ENCODE assay signal across 10 mouse cellular contexts in the genomic region with DNA sequence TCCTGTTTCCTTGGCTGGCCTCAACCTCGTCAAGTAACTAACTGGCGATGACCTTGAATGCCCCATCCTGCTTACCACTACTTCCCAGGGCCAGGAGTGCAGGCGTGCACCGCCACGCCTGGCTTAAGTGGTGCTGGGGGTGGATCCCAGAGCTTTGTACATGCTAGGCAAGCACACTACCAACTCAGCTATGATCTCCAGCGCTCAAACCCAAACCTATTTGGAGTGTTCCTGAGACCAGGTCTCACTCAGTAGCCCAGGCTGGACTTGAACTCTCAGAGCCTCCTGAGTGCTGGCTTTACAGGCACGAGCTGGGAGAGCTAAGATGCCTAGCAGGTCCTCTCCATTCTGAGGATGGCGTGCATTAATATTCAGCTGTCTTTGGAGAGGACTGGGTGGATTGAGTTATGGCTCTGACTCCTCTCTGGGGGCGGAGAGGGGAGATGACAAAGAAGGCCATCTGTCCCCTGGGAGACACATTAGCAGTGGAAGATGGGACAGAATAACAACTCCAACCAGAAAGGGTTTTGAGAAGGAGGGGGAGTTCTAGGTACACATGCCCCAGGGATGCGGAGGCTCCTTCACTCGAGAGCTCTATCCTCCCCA. TPM values are rescaled to one million over a fixed set of nuclear protein-coding genes. Genes with fewer than 3 reads are reported as not detected.
A peak's percentile ranks its signal among the peaks of the same experiment; 100 is the strongest.
DNase-seq lines count a peak whose midpoint lies in the region; ATAC-seq lines count a peak whose summit lies in the region.
"Had no signal": no experiment of that assay in that cellular context is flagged by ENCODE, and none has a peak within 500 bp of the region (broad histone marks: within the 10 kb centered on the region; RNA-seq: fewer than 3 reads in every experiment).

No protein-coding gene starts in this region.

- ATAC-seq in hindbrain, embryonic 12.5 days (ENCODE audit: low FRiP score), result no peak
- no peak for ATAC-seq in liver, embryonic 13.5 days (ENCODE audit: low read depth)
- no peak for ATAC-seq in liver, embryonic 11.5 days (replicated peaks; ENCODE audit: low FRiP score)
- ATAC-seq in embryonic facial prominence, embryonic 15.5 days (ENCODE audit: insufficient number of reproducible peaks, low FRiP score, low TSS enrichment, low read depth), result no peak
- no peak for ATAC-seq in stomach, embryonic 16.5 days (ENCODE audit: insufficient read depth, low FRiP score)

- 90% methylated on average over 11 of the region's 11 CpGs for WGBS in hindbrain, embryonic 10.5 days
- WGBS in hindbrain, embryonic 12.5 days, result 82% methylated on average over 11 of the region's 11 CpGs
- 75% methylated on average over 11 of the region's 11 CpGs for WGBS in liver, embryonic 13.5 days (ENCODE audit: insufficient replicate concordance)
- WGBS in liver, embryonic 11.5 days, result 86% methylated on average over 11 of the region's 11 CpGs
- WGBS in embryonic facial prominence, embryonic 15.5 days, result 85% methylated on average over 11 of the region's 11 CpGs
- WGBS in stomach, embryonic 16.5 days, result 78% methylated on average over 11 of the region's 11 CpGs

- no peaks in the 10 kb centered on the region for H3K27me3 ChIP-seq in hindbrain, embryonic 10.5 days (ENCODE audit: insufficient read depth, poor library complexity, severe bottlenecking)
- no peaks in the 10 kb centered on the region for H3K27me3 ChIP-seq in hindbrain, embryonic 12.5 days
- H3K27me3 ChIP-seq in liver, embryonic 13.5 days, result no peaks in the 10 kb centered on the region
- H3K27me3 ChIP-seq in liver, embryonic 11.5 days (replicated peaks; ENCODE audit: control insufficient read depth, insufficient read depth, low read length), result no peaks in the 10 kb centered on the region
- H3K27me3 ChIP-seq in embryonic facial prominence, embryonic 15.5 days, result no peaks in the 10 kb centered on the region
- H3K27me3 ChIP-seq in stomach, embryonic 16.5 days (ENCODE audit: control insufficient read depth, insufficient read depth, low read length), result no peaks in the 10 kb centered on the region
- H3K27me3 ChIP-seq: stomach, embryonic 15.5 days had no signal

- H3K9me3 ChIP-seq in hindbrain, embryonic 10.5 days, result no peaks in the 10 kb centered on the region
- H3K9me3 ChIP-seq in hindbrain, embryonic 12.5 days (replicated peaks), result no peaks in the 10 kb centered on the region
- H3K9me3 ChIP-seq in liver, embryonic 13.5 days (replicated peaks), result no peaks in the 10 kb centered on the region
- no peaks in the 10 kb centered on the region for H3K9me3 ChIP-seq in liver, embryonic 11.5 days (ENCODE audit: control insufficient read depth, low read length)
- no peaks in the 10 kb centered on the region for H3K9me3 ChIP-seq in embryonic facial prominence, embryonic 15.5 days (replicated peaks)
- no peaks in the 10 kb centered on the region for H3K9me3 ChIP-seq in stomach, embryonic 16.5 days (replicated peaks; ENCODE audit: control insufficient read depth, low read length)
- H3K9me3 ChIP-seq: stomach, embryonic 15.5 days had no signal

- peaks cover 63% of the 10 kb centered on the region for H3K36me3 ChIP-seq in hindbrain, embryonic 10.5 days
- H3K36me3 ChIP-seq in hindbrain, embryonic 12.5 days, result peaks cover 46% of the 10 kb centered on the region
- H3K36me3 ChIP-seq in liver, embryonic 13.5 days, result peaks cover 61% of the 10 kb centered on the region
- peaks cover 19% of the 10 kb centered on the region for H3K36me3 ChIP-seq in liver, embryonic 11.5 days (ENCODE audit: control insufficient read depth, insufficient read depth, low read length)
- peaks cover 48% of the 10 kb centered on the region for H3K36me3 ChIP-seq in embryonic facial prominence, embryonic 15.5 days
- H3K36me3 ChIP-seq in stomach, embryonic 16.5 days (ENCODE audit: control insufficient read depth, insufficient read depth, low read length), result peaks cover 10% of the 10 kb centered on the region

- DNase-seq in hindbrain, embryonic 10.5 days (ENCODE audit: low spot score), result no peak
- no peak for DNase-seq in liver, embryonic 13.5 days
- no peak for DNase-seq in liver, embryonic 11.5 days (ENCODE audit: low spot score)
- no peak for DNase-seq in cerebellum, postnatal 4 days (ENCODE audit: low spot score in 2 of 2)
- DNase-seq: cerebellum, postnatal 36 days; right cerebral cortex, postnatal 25 days had no signal

- peaks cover 48% of the 10 kb centered on the region for H3K4me1 ChIP-seq in hindbrain, embryonic 10.5 days (replicated peaks)
- H3K4me1 ChIP-seq in hindbrain, embryonic 12.5 days, result peaks cover 19% of the 10 kb centered on the region
- peaks cover 82% of the 10 kb centered on the region for H3K4me1 ChIP-seq in liver, embryonic 13.5 days (replicated peaks)
- peaks cover 27% of the 10 kb centered on the region for H3K4me1 ChIP-seq in liver, embryonic 11.5 days (replicated peaks; ENCODE audit: control insufficient read depth, insufficient read depth, low read length)
- peaks cover 35% of the 10 kb centered on the region for H3K4me1 ChIP-seq in embryonic facial prominence, embryonic 15.5 days
- peaks cover 15% of the 10 kb centered on the region; the same call in 1 of the 2 replicates for H3K4me1 ChIP-seq in stomach, embryonic 16.5 days (ENCODE audit: control insufficient read depth, insufficient read depth, low read length)

- H3K4me2 ChIP-seq in hindbrain, embryonic 12.5 days (replicated peaks), result no peak overlapping the region
- no peak overlapping the region for H3K4me2 ChIP-seq in liver, embryonic 13.5 days
- no peak overlapping the region for H3K4me2 ChIP-seq in liver, embryonic 11.5 days
- no peak overlapping the region for H3K4me2 ChIP-seq in embryonic facial prominence, embryonic 15.5 days (replicated peaks)
- no peak overlapping the region for H3K4me2 ChIP-seq in stomach, embryonic 16.5 days (ENCODE audit: low read depth, low read length)
- H3K4me2 ChIP-seq: stomach, embryonic 15.5 days had no signal

- H3K27ac ChIP-seq in hindbrain, embryonic 10.5 days, result peak overlapping the region; percentile 54; the same call in 1 of the 2 replicates
- no peak overlapping the region for H3K27ac ChIP-seq in hindbrain, embryonic 12.5 days
- H3K27ac ChIP-seq in liver, embryonic 13.5 days, result peak overlapping the region; percentile 63
- no peak overlapping the region for H3K27ac ChIP-seq in liver, embryonic 11.5 days (ENCODE audit: low read depth, low read length)
- H3K27ac ChIP-seq in embryonic facial prominence, embryonic 15.5 days (replicated peaks), result peak overlapping the region; percentile 95
- peak overlapping the region; percentile 96 for H3K27ac ChIP-seq in stomach, embryonic 16.5 days (ENCODE audit: low read length)

- no peak overlapping the region for H3K9ac ChIP-seq in hindbrain, embryonic 12.5 days
- no peak overlapping the region; the same call in 1 of the 2 replicates for H3K9ac ChIP-seq in liver, embryonic 13.5 days
- H3K9ac ChIP-seq in liver, embryonic 11.5 days (ENCODE audit: low read depth, low read length), result no peak overlapping the region
- no peak overlapping the region for H3K9ac ChIP-seq in embryonic facial prominence, embryonic 15.5 days
- no peak overlapping the region for H3K9ac ChIP-seq in stomach, embryonic 16.5 days (ENCODE audit: low read length)
- H3K9ac ChIP-seq: stomach, embryonic 15.5 days had no signal

- H3K4me3 ChIP-seq in hindbrain, embryonic 10.5 days, result no peak overlapping the region
- no peak overlapping the region for H3K4me3 ChIP-seq in hindbrain, embryonic 12.5 days
- H3K4me3 ChIP-seq in liver, embryonic 13.5 days (replicated peaks), result no peak overlapping the region
- no peak overlapping the region for H3K4me3 ChIP-seq in liver, embryonic 11.5 days (ENCODE audit: low read depth, low read length)
- H3K4me3 ChIP-seq in embryonic facial prominence, embryonic 15.5 days (replicated peaks), result no peak overlapping the region
- no peak overlapping the region for H3K4me3 ChIP-seq in stomach, embryonic 16.5 days (replicated peaks; ENCODE audit: low read length)
- H3K4me3 ChIP-seq: stomach, embryonic 15.5 days had no signal

RNA-seq across cellular contexts. Expression of gene Dtx3, which starts 2.1 kb away (rescaled TPM):
- 110 and 151 TPM in 2 replicates for polyA plus RNA-seq in hindbrain, embryonic 10.5 days (2016; fragmentation: Nextera tagmentation; extraction: Ambion mirVana)
- 199 and 203 TPM in 2 replicates for polyA plus RNA-seq in hindbrain, embryonic 12.5 days (2016; fragmentation: Nextera tagmentation; extraction: Ambion mirVana)
- 16.8 and 19.3 TPM in 2 replicates for polyA plus RNA-seq in liver, embryonic 13.5 days (2015; fragmentation: Nextera tagmentation; extraction: Ambion mirVana)
- 64.0 and 70.8 TPM in 2 replicates for polyA plus RNA-seq in liver, embryonic 11.5 days (2014; fragmentation: Nextera tagmentation; extraction: Ambion mirVana)
- polyA plus RNA-seq in embryonic facial prominence, embryonic 15.5 days (2015; fragmentation: Nextera tagmentation; extraction: Ambion mirVana), result 152 and 179 TPM in 2 replicates
- polyA plus RNA-seq in stomach, embryonic 16.5 days (2015; fragmentation: Nextera tagmentation; extraction: Ambion mirVana), result 68.6 and 79.4 TPM in 2 replicates

RNA-seq across cellular contexts. Expression of gene Arhgef25, which starts 7.7 kb away (rescaled TPM):
- 29.8 and 33.5 TPM in 2 replicates for polyA plus RNA-seq in hindbrain, embryonic 10.5 days (2016; fragmentation: Nextera tagmentation; extraction: Ambion mirVana)
- polyA plus RNA-seq in hindbrain, embryonic 12.5 days (2016; fragmentation: Nextera tagmentation; extraction: Ambion mirVana), result 52.2 and 61.4 TPM in 2 replicates
- polyA plus RNA-seq in liver, embryonic 13.5 days (2015; fragmentation: Nextera tagmentation; extraction: Ambion mirVana), result 8.1 and 8.2 TPM in 2 replicates
- polyA plus RNA-seq in liver, embryonic 11.5 days (2014; fragmentation: Nextera tagmentation; extraction: Ambion mirVana), result 28.3 and 30.2 TPM in 2 replicates
- polyA plus RNA-seq in embryonic facial prominence, embryonic 15.5 days (2015; fragmentation: Nextera tagmentation; extraction: Ambion mirVana), result 116 TPM in 2 replicates
- 71.3 and 77.0 TPM in 2 replicates for polyA plus RNA-seq in stomach, embryonic 16.5 days (2015; fragmentation: Nextera tagmentation; extraction: Ambion mirVana)

RNA-seq across cellular contexts. Expression of gene Pip4k2c, which starts 13.8 kb away (rescaled TPM):
- polyA plus RNA-seq in hindbrain, embryonic 10.5 days (2016; fragmentation: Nextera tagmentation; extraction: Ambion mirVana), result 17.9 and 21.9 TPM in 2 replicates
- 23.2 and 24.9 TPM in 2 replicates for polyA plus RNA-seq in hindbrain, embryonic 12.5 days (2016; fragmentation: Nextera tagmentation; extraction: Ambion mirVana)
- polyA plus RNA-seq in liver, embryonic 13.5 days (2015; fragmentation: Nextera tagmentation; extraction: Ambion mirVana), result 39.8 and 45.8 TPM in 2 replicates
- polyA plus RNA-seq in liver, embryonic 11.5 days (2014; fragmentation: Nextera tagmentation; extraction: Ambion mirVana), result 43.1 and 43.4 TPM in 2 replicates
- polyA plus RNA-seq in embryonic facial prominence, embryonic 15.5 days (2015; fragmentation: Nextera tagmentation; extraction: Ambion mirVana), result 31.0 and 31.3 TPM in 2 replicates
- polyA plus RNA-seq in stomach, embryonic 16.5 days (2015; fragmentation: Nextera tagmentation; extraction: Ambion mirVana), result 33.5 and 34.4 TPM in 2 replicates

RNA-seq across cellular contexts. Expression of gene Slc26a10, which starts 17.2 kb away (rescaled TPM):
- polyA plus RNA-seq in hindbrain, embryonic 10.5 days (2016; fragmentation: Nextera tagmentation; extraction: Ambion mirVana), result 1.6 and 2.1 TPM in 2 replicates
- 1.2 and 2.2 TPM in 2 replicates for polyA plus RNA-seq in hindbrain, embryonic 12.5 days (2016; fragmentation: Nextera tagmentation; extraction: Ambion mirVana)
- polyA plus RNA-seq in liver, embryonic 13.5 days (2015; fragmentation: Nextera tagmentation; extraction: Ambion mirVana), result 1.8 and 2.1 TPM in 2 replicates
- polyA plus RNA-seq in liver, embryonic 11.5 days (2014; fragmentation: Nextera tagmentation; extraction: Ambion mirVana), result 3.6 and 5.2 TPM in 2 replicates
- 1.6 and 1.9 TPM in 2 replicates for polyA plus RNA-seq in embryonic facial prominence, embryonic 15.5 days (2015; fragmentation: Nextera tagmentation; extraction: Ambion mirVana)
- 1.2 and 1.4 TPM in 2 replicates for polyA plus RNA-seq in stomach, embryonic 16.5 days (2015; fragmentation: Nextera tagmentation; extraction: Ambion mirVana)

RNA-seq across cellular contexts. Expression of gene B4galnt1, which starts 32.6 kb away (rescaled TPM):
- 4.4 and 12.7 TPM in 2 replicates for polyA plus RNA-seq in hindbrain, embryonic 10.5 days (2016; fragmentation: Nextera tagmentation; extraction: Ambion mirVana)
- polyA plus RNA-seq in hindbrain, embryonic 12.5 days (2016; fragmentation: Nextera tagmentation; extraction: Ambion mirVana), result 21.6 and 25.8 TPM in 2 replicates
- polyA plus RNA-seq in liver, embryonic 13.5 days (2015; fragmentation: Nextera tagmentation; extraction: Ambion mirVana), result 9.3 and 11.0 TPM in 2 replicates
- polyA plus RNA-seq in liver, embryonic 11.5 days (2014; fragmentation: Nextera tagmentation; extraction: Ambion mirVana), result 21.6 and 26.3 TPM in 2 replicates
- polyA plus RNA-seq in embryonic facial prominence, embryonic 15.5 days (2015; fragmentation: Nextera tagmentation; extraction: Ambion mirVana), result 11.0 and 12.7 TPM in 2 replicates
- 29.3 and 34.3 TPM in 2 replicates for polyA plus RNA-seq in stomach, embryonic 16.5 days (2015; fragmentation: Nextera tagmentation; extraction: Ambion mirVana)

Comparison
In these comparisons a context has a peak if more than half of its experiments do, and no peak if none do; other contexts are left out.
1. H3K27ac ChIP-seq: peak in hindbrain, embryonic 10.5 days (single experiment), liver, embryonic 13.5 days (single experiment), embryonic facial prominence, embryonic 15.5 days (single experiment) and stomach, embryonic 16.5 days (single experiment); none in hindbrain, embryonic 12.5 days (single experiment) and liver, embryonic 11.5 days (single experiment).